ENCODE assay signal across 9 mouse cellular contexts in genomic region chr19:38396633-38396970, GRCm38 (mm10). TPM values are rescaled to one million over a fixed set of nuclear protein-coding genes. Genes with fewer than 3 reads are reported as not detected.
A peak's percentile ranks its signal among the peaks of the same experiment; 100 is the strongest.
DNase-seq lines count a peak whose midpoint lies in the region; ATAC-seq and TF ChIP-seq lines count a peak whose summit lies in the region.
"Had no signal": no experiment of that assay in that cellular context is flagged by ENCODE, and none has a peak within 500 bp of the region (broad histone marks: within the 10 kb centered on the region; RNA-seq: fewer than 3 reads in every experiment).

No protein-coding gene starts in this region.

- 25% methylated on average over 8 of the region's 8 CpGs for whole genome bisulfite sequencing in kidney, embryonic 14.5 days
- 22% methylated on average over 8 of the region's 8 CpGs for WGBS in hindbrain, embryonic 11.5 days
- WGBS in midbrain, embryonic 14.5 days = 11% methylated on average over 8 of the region's 8 CpGs

- H3K4me2 ChIP-seq in kidney, embryonic 14.5 days (replicated peaks; ENCODE audit: low read depth, low read length) = peak overlapping the region; percentile 95
- peak overlapping the region; percentile 81 for H3K4me2 ChIP-seq in hindbrain, embryonic 11.5 days (replicated peaks; ENCODE audit: low read depth, low read length)
- H3K4me2 ChIP-seq in midbrain, embryonic 14.5 days (ENCODE audit: low read length) = peak overlapping the region; percentile 72

- H3K27ac ChIP-seq in kidney, embryonic 14.5 days (ENCODE audit: low read depth, low read length) = no peak overlapping the region
- no peak overlapping the region for H3K27ac ChIP-seq in bone marrow macrophage, adult 2 months (ENCODE audit: insufficient read depth, low read depth, low read length)
- no peak overlapping the region for H3K27ac ChIP-seq in hindbrain, embryonic 11.5 days (ENCODE audit: low read depth, low read length)
- H3K27ac ChIP-seq in midbrain, embryonic 14.5 days (replicated peaks; ENCODE audit: low read depth, low read length) = no peak overlapping the region

- H3K4me3 ChIP-seq in kidney, embryonic 14.5 days (ENCODE audit: low read length) = peak overlapping the region; percentile 65
- peak overlapping the region; percentile 98 for H3K4me3 ChIP-seq in bone marrow macrophage, adult 2 months (ENCODE audit: insufficient read depth, low read length)
- H3K4me3 ChIP-seq in hindbrain, embryonic 11.5 days (ENCODE audit: low read depth, low read length) = peak overlapping the region; percentile 67
- peak overlapping the region; percentile 69 for H3K4me3 ChIP-seq in midbrain, embryonic 14.5 days (replicated peaks; ENCODE audit: low read depth, low read length)

- intact Hi-C loops in left cerebral cortex, postnatal 25 days (cut with DNase I) = no loop called here

- ATAC-seq in kidney, embryonic 14.5 days (ENCODE audit: low FRiP score, low TSS enrichment) = no peak
- ATAC-seq in hindbrain, embryonic 11.5 days (ENCODE audit: low FRiP score) = peak; percentile 11; the same call in 1 of the 2 replicates
- ATAC-seq in midbrain, embryonic 14.5 days (ENCODE audit: low FRiP score, low TSS enrichment) = no peak

- 0 out of 2 replicates have a peak, but pooled peaks cover 2% of the 10 kb centered on the region for H3K4me1 ChIP-seq in kidney, embryonic 14.5 days (ENCODE audit: control insufficient read depth, insufficient read depth, low read length)
- peaks cover 15% of the 10 kb centered on the region; the same call in 1 of the 2 replicates for H3K4me1 ChIP-seq in bone marrow macrophage, adult 2 months (ENCODE audit: control insufficient read depth, insufficient read depth, low read length)
- H3K4me1 ChIP-seq in hindbrain, embryonic 11.5 days (replicated peaks; ENCODE audit: control insufficient read depth, insufficient read depth, low read length) = 0 out of 2 replicates have a peak, but pooled peaks cover 3% of the 10 kb centered on the region
- H3K4me1 ChIP-seq in midbrain, embryonic 14.5 days (ENCODE audit: control insufficient read depth, insufficient read depth, low read length) = no peaks in the 10 kb centered on the region

- DNase-seq in kidney, adult 18-20 months = no peak
- peak; percentile 22 for DNase-seq in hindbrain, embryonic 11.5 days (ENCODE audit: low spot score)
- DNase-seq in midbrain, embryonic 14.5 days = no peak
- DNase-seq in left cerebral cortex, postnatal 25 days (ENCODE audit: low spot score in 2 of 2) = no peak
- no peak for DNase-seq in frontal cortex, postnatal 36 days (ENCODE audit: low spot score in 2 of 2)
- DNase-seq in spleen, postnatal 36 days (ENCODE audit: low spot score in 2 of 2) = no peak
- DNase-seq: adrenal gland, adult 8-10 months had no signal

- H3K9ac ChIP-seq in kidney, embryonic 14.5 days (ENCODE audit: low read depth, low read length) = peak overlapping the region; percentile 74; the same call in 1 of the 2 replicates
- H3K9ac ChIP-seq in hindbrain, embryonic 11.5 days (ENCODE audit: low read depth, low read length) = peak overlapping the region; percentile 76
- H3K9ac ChIP-seq in midbrain, embryonic 14.5 days (replicated peaks; ENCODE audit: low read length) = no peak overlapping the region

- peaks cover 3% of the 10 kb centered on the region; the same call in 1 of the 2 replicates for H3K27me3 ChIP-seq in kidney, embryonic 14.5 days (ENCODE audit: control insufficient read depth, insufficient read depth, low read length)
- H3K27me3 ChIP-seq in hindbrain, embryonic 11.5 days (ENCODE audit: control insufficient read depth, insufficient read depth, low read length) = no peaks in the 10 kb centered on the region
- H3K27me3 ChIP-seq in midbrain, embryonic 14.5 days (ENCODE audit: control insufficient read depth, insufficient read depth, low read length) = no peaks in the 10 kb centered on the region

- no peaks in the 10 kb centered on the region for H3K9me3 ChIP-seq in kidney, embryonic 14.5 days (ENCODE audit: control insufficient read depth, low read length)
- no peaks in the 10 kb centered on the region for H3K9me3 ChIP-seq in hindbrain, embryonic 11.5 days (ENCODE audit: control insufficient read depth, low read length)
- no peaks in the 10 kb centered on the region for H3K9me3 ChIP-seq in midbrain, embryonic 14.5 days (ENCODE audit: control insufficient read depth, low read length)

- TF ChIP-seq CTCF in bone marrow macrophage, adult 2 months (IDR thresholded peaks at IDR 0.05; ENCODE audit: low read depth, low read length) = no peak

- no peaks in the 10 kb centered on the region; the same call in 1 of the 2 replicates for H3K36me3 ChIP-seq in kidney, embryonic 14.5 days (ENCODE audit: control insufficient read depth, insufficient read depth, low read length)
- H3K36me3 ChIP-seq in hindbrain, embryonic 11.5 days (ENCODE audit: control insufficient read depth, insufficient read depth, low read length) = no peaks in the 10 kb centered on the region
- no peaks in the 10 kb centered on the region for H3K36me3 ChIP-seq in midbrain, embryonic 14.5 days (ENCODE audit: control insufficient read depth, insufficient read depth, low read length)

- no peak for TF ChIP-seq POLR2A in bone marrow macrophage, adult 2 months (IDR thresholded peaks at IDR 0.05; ENCODE audit: borderline replicate concordance, low read depth, low read length)

RNA-seq across cellular contexts. Expression of gene Slc35g1, which starts 0.8 kb away (rescaled TPM):
- polyA plus RNA-seq in kidney, embryonic 14.5 days (2014; fragmentation: Nextera tagmentation; extraction: Ambion mirVana) = 5.2 and 7.1 TPM in 2 replicates
- 3.6 and 5.7 TPM in 2 replicates for polyA plus RNA-seq in bone marrow macrophage, adult 2 months (2012; ENCODE audit: insufficient read depth, insufficient read length, missing spikeins)
- polyA plus RNA-seq in hindbrain, embryonic 11.5 days (2014; fragmentation: Nextera tagmentation; extraction: Ambion mirVana) = 4.8 and 5.3 TPM in 2 replicates
- 0.86 and 1.5 TPM in 2 replicates for polyA plus RNA-seq in midbrain, embryonic 14.5 days (2014; fragmentation: Nextera tagmentation; extraction: Ambion mirVana)
- total RNA-seq in left cerebral cortex, postnatal 25 days (2021) = 1 to 10 TPM; 1.9 to 2.3 TPM
